Mouse (Mus musculus): ENCODE results near the gene Ackr3. TPM values are rescaled to one million over a fixed set of nuclear protein-coding genes. Genes with fewer than 3 reads are reported as not detected.

The Ackr3 gene
- polyA plus RNA-seq, 1 experiment from 2014 or later, result 27.4 TPM

DNA sequence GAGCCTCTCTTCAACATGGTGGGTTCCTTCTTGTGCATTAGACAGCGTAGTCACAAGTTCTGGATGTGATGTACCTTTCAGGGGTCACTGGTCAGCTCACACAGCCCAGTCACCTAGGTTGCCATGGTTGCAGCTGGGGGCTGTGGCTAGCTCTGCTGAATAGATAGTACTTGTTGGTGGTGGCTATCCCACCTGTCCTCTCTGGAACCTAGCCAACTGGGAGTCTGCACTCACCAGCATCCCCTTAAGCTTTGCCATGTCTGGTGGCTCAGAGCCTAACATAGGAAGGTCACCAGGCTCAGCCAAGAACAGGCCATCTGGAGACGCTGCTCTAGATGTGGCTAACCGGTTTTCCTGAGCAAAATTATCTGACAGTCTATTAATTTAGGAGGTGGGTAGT, 47.4 kb downstream of the Ackr3 start:
- no peak overlapping the region for H3K9ac ChIP-seq (ENCODE audit: low read length)
- no peaks in the 10 kb centered on the region for H3K36me3 ChIP-seq (ENCODE audit: control insufficient read depth, insufficient read depth, low read length)
- 62% methylated on average over 3 of the region's 3 CpGs for WGBS
- no peak overlapping the region for H3K27ac ChIP-seq (ENCODE audit: low read length)
- H3K4me3 ChIP-seq (ENCODE audit: low read length), result no peak overlapping the region
- H3K9me3 ChIP-seq (ENCODE audit: control insufficient read depth, low read length), result no peaks in the 10 kb centered on the region
- no peaks in the 10 kb centered on the region for H3K4me1 ChIP-seq (replicated peaks; ENCODE audit: control insufficient read depth, insufficient read depth, low read length)
- ATAC-seq (ENCODE audit: low read depth), result no peak
- no peaks in the 10 kb centered on the region; the same call in 1 of the 2 replicates for H3K27me3 ChIP-seq (ENCODE audit: control insufficient read depth, insufficient read depth, low read depth, low read length)
- H3K4me2 ChIP-seq (ENCODE audit: low read depth, low read length), result no peak overlapping the region

DNA sequence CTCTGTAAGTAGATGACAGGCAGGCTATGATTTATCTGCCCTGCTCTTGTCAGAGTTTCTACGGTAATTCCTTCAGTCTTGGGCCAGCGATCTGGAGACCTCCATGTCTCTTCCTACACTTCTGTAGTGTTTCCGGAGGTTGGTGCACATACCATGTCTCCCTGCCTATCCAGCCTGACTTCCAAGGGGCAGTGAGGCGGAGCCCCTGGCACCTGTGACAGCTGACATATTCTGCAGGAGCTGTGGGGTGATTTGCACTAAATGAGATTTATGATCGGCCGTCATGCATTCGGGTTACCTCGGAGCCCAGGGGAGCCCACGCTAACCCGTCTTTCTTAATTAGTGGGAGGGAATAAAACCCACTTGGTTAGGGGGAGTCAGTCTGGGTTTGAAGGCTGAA, 49.7 kb downstream of the Ackr3 start:
- Histone ChIP-seq H3K36me3 (ENCODE audit: control insufficient read depth, insufficient read depth, low read length) (no peaks in the 10 kb centered on the region), H3K9ac (ENCODE audit: low read length) (no peak overlapping the region), H3K4me1 (replicated peaks; ENCODE audit: control insufficient read depth, insufficient read depth, low read length) (no peaks in the 10 kb centered on the region), H3K27me3 (ENCODE audit: control insufficient read depth, insufficient read depth, low read depth, low read length) (peaks cover 2% of the 10 kb centered on the region; the same call in 1 of the 2 replicates), H3K9me3 (ENCODE audit: control insufficient read depth, low read length) (no peaks in the 10 kb centered on the region), H3K27ac (ENCODE audit: low read length) (no peak overlapping the region), H3K4me2 (ENCODE audit: low read depth, low read length) (no peak overlapping the region), H3K4me3 (ENCODE audit: low read length) (no peak overlapping the region)
- WGBS, result 82% methylated on average over 10 of the region's 10 CpGs
- no peak for ATAC-seq (ENCODE audit: low read depth)

DNA sequence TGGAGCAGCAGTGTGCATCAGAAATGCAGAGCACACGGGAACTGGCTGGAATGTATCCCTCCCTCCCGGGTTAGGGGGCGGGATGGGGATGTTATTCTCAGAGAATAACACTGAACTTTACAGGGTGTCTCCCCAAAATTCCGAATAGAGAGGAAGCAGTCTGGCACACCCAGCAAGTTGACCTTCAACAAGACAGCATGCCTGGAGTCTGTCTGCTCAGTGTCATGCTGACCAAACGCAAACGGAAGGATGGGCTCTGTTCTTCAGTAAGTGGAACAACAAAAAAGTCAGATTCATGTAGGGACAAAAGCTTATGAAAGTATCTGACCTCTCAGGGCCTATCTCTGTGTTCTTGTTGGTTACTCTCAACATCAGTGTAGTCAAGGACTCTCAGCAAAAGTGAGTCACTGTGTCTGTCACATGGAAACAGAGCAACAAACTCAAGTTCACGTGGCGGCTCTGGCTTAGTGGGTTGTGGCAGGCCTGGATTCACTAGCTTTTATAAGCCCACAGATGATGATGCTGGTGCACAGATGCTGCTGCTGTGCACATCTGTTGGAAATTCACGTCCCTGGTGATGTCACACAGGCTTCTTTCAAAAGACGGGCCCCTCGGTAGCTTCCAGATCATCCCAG, 54.6 kb downstream of the Ackr3 start:
- no peaks in the 10 kb centered on the region for H3K36me3 ChIP-seq (ENCODE audit: control insufficient read depth, insufficient read depth, low read length)
- no peak for ATAC-seq (ENCODE audit: low read depth)
- no peak overlapping the region for H3K4me2 ChIP-seq (ENCODE audit: low read depth, low read length)
- 74% methylated on average over 11 of the region's 11 CpGs for WGBS
- no peak overlapping the region for H3K4me3 ChIP-seq (ENCODE audit: low read length)
- H3K4me1 ChIP-seq (replicated peaks; ENCODE audit: control insufficient read depth, insufficient read depth, low read length), result no peaks in the 10 kb centered on the region
- no peak overlapping the region for H3K27ac ChIP-seq (ENCODE audit: low read length)
- no peak overlapping the region for H3K9ac ChIP-seq (ENCODE audit: low read length)
- no peaks in the 10 kb centered on the region for H3K9me3 ChIP-seq (ENCODE audit: control insufficient read depth, low read length)
- H3K27me3 ChIP-seq (ENCODE audit: control insufficient read depth, insufficient read depth, low read depth, low read length), result peaks cover 2% of the 10 kb centered on the region; the same call in 1 of the 2 replicates

DNA sequence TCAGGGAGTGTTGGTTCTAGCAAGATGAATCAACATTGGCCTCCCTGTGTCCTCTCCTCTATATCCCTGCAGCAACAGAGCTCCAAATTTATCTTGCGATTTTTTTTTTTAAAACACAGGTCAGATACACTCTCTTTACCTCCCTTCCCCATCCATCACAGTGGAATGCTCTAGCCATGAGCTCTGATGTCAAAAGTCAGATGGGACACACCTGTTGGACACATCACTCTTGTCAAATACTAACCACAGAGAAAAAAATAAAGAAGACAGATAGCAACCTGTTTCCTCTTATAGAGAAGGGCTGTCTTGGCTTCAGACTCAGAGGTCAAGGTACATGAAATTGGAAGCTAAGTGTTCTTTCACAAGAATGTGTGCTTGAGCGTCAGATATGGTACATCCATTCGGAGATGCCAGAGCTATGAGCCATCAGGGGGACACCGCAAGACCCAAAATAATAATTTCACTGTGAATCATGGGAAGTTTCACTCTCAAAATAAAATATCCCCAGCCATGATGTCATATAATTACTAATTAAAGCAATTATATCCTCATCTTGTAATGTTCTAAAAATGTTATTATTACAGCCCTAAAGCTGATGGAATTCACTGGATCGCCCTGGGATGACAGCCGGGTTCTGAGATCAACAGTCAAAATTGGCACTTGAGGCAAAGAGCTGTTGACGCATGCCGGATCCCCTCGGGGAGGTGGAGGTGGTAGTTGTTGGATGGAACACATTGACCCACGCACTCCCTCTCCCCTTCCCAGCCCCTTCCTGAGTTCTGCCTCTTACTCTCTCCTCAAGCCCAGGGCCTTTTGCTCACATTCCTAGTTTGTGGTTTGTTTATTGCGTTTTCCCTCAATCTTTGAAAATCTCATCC, 57.2 kb downstream of the Ackr3 start:
- Histone ChIP-seq H3K4me1 (replicated peaks; ENCODE audit: control insufficient read depth, insufficient read depth, low read length) (no peaks in the 10 kb centered on the region), H3K27me3 (ENCODE audit: control insufficient read depth, insufficient read depth, low read depth, low read length) (peaks cover 2% of the 10 kb centered on the region; the same call in 1 of the 2 replicates), H3K4me3 (ENCODE audit: low read length) (no peak overlapping the region), H3K36me3 (ENCODE audit: control insufficient read depth, insufficient read depth, low read length) (no peaks in the 10 kb centered on the region), H3K27ac (ENCODE audit: low read length) (no peak overlapping the region), H3K4me2 (ENCODE audit: low read depth, low read length) (no peak overlapping the region), H3K9ac (ENCODE audit: low read length) (no peak overlapping the region), H3K9me3 (ENCODE audit: control insufficient read depth, low read length) (no peaks in the 10 kb centered on the region)
- WGBS, result 77% methylated on average over 11 of the region's 11 CpGs
- ATAC-seq (ENCODE audit: low read depth), result no peak

DNA sequence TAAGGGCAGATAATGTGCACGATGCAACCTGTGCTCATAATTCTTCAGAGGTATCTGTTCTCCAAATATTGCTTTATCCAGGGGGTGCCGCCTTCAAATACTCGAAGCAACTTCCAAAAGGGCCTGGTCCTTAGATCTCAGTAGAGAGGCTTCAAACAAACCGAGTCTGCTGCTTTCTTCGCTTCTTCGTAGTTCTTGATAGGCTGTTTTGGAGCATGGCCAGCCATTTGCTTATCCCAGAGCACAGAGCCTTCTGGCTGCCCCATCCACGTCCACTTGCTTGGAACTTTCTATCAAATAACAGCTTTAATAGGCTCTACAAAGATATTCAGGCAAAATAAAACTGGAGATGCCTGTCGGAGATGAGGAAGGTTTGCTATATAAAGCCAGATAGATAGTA, 58.6 kb downstream of the Ackr3 start:
- Histone ChIP-seq H3K36me3 (ENCODE audit: control insufficient read depth, insufficient read depth, low read length) (no peaks in the 10 kb centered on the region), H3K4me2 (ENCODE audit: low read depth, low read length) (no peak overlapping the region), H3K4me1 (replicated peaks; ENCODE audit: control insufficient read depth, insufficient read depth, low read length) (no peaks in the 10 kb centered on the region), H3K9me3 (ENCODE audit: control insufficient read depth, low read length) (no peaks in the 10 kb centered on the region), H3K9ac (ENCODE audit: low read length) (no peak overlapping the region), H3K27ac (ENCODE audit: low read length) (no peak overlapping the region), H3K27me3 (ENCODE audit: control insufficient read depth, insufficient read depth, low read depth, low read length) (peaks cover 4% of the 10 kb centered on the region; the same call in 1 of the 2 replicates), H3K4me3 (ENCODE audit: low read length) (no peak overlapping the region)
- ATAC-seq (ENCODE audit: low read depth), result no peak
- WGBS, result 59% methylated on average over 8 of the region's 8 CpGs

Other genes starting within 250 kb of the Ackr3 start
- 0.09 TPM in 1 of 2 replicates, not detected in the other for gene Asb18, start 189.3 kb upstream of the Ackr3 start, polyA plus RNA-seq (2015; fragmentation: Nextera tagmentation; extraction: Ambion mirVana)
- 2.1 and 2.9 TPM in 2 replicates for gene Iqca, start 50.6 kb upstream of the Ackr3 start, polyA plus RNA-seq (2015; fragmentation: Nextera tagmentation; extraction: Ambion mirVana)

All from lung, embryonic 16.5 days (tissue).